Comparison of ENCODE assay signal across 7 mouse cellular contexts in genomic region chr17:26780750-26781571, GRCm38 (mm10). TPM values are rescaled to one million over a fixed set of nuclear protein-coding genes. Genes with fewer than 3 reads are reported as not detected.
DNase-seq lines count a peak whose midpoint lies in the region; ATAC-seq lines count a peak whose summit lies in the region.

Gene Bnip1, plus strand, starts transcription at chr17:26781066.

- ATAC-seq in granulocyte monocyte progenitor cell, adult 5-6 weeks (replicated peaks; ENCODE audit: poor library complexity, severe bottlenecking), result peak; percentile 96
- peak; percentile 83 for ATAC-seq in midbrain, embryonic 13.5 days

- peaks cover 17% of the 10 kb centered on the region for H3K4me1 ChIP-seq in limb, embryonic 10.5 days
- peaks cover 13% of the 10 kb centered on the region for H3K4me1 ChIP-seq in midbrain, embryonic 13.5 days (replicated peaks)

- peak within 1 kb of the TSS; percentile 81 for H3K9ac ChIP-seq in midbrain, embryonic 13.5 days (replicated peaks)

- H3K36me3 ChIP-seq in limb, embryonic 10.5 days, result peaks cover 25% of the 10 kb centered on the region
- peaks cover 28% of the 10 kb centered on the region for H3K36me3 ChIP-seq in midbrain, embryonic 13.5 days

- peak within 1 kb of the TSS; percentile 84 for H3K4me2 ChIP-seq in midbrain, embryonic 13.5 days (replicated peaks)

- H3K4me3 ChIP-seq in limb, embryonic 10.5 days, result peak within 1 kb of the TSS; percentile 60
- H3K4me3 ChIP-seq in midbrain, embryonic 13.5 days (replicated peaks), result peak within 1 kb of the TSS; percentile 82

- DNase-seq in adrenal gland, adult 8-10 months, result peak; percentile 67
- DNase-seq in embryo, embryonic 9.5 days (ENCODE audit: extremely low spot score), result peak; percentile 85
- peak; percentile 72 for DNase-seq in kidney, adult 11 months
- DNase-seq in limb, embryonic 10.5 days (ENCODE audit: low spot score), result peak; percentile 86
- peak; percentile 62 for DNase-seq in spleen, adult 12 weeks (ENCODE audit: low spot score)

- no peaks in the 10 kb centered on the region for H3K9me3 ChIP-seq in limb, embryonic 10.5 days (replicated peaks)
- H3K9me3 ChIP-seq in midbrain, embryonic 13.5 days, result no peaks in the 10 kb centered on the region

- peak within 1 kb of the TSS; percentile 90 for H3K27ac ChIP-seq in limb, embryonic 10.5 days
- H3K27ac ChIP-seq in midbrain, embryonic 13.5 days, result peak within 1 kb of the TSS; percentile 71

- no peaks in the 10 kb centered on the region for H3K27me3 ChIP-seq in limb, embryonic 10.5 days (ENCODE audit: low read depth, poor library complexity, severe bottlenecking)
- H3K27me3 ChIP-seq in midbrain, embryonic 13.5 days, result peaks cover 4% of the 10 kb centered on the region; the same call in 1 of the 2 replicates

- WGBS in limb, embryonic 10.5 days, result under 1% methylated on average over 42 of the region's 42 CpGs
- 1% methylated on average over 42 of the region's 42 CpGs for WGBS in midbrain, embryonic 13.5 days

RNA-seq across cellular contexts. Expression of gene Bnip1, which starts in this region (rescaled TPM):
- total RNA-seq in adrenal gland, adult 8-10 months (2022), result 10 to 100 TPM; 24.8 to 36.2 (median 29.3) TPM
- 23.5 and 51.0 TPM in 2 replicates for total RNA-seq in granulocyte monocyte progenitor cell, adult 5-6 weeks (2014; fragmentation: Nextera tagmentation)
- 39.2 and 46.8 TPM in 2 replicates for total RNA-seq in granulocyte monocyte progenitor cell, adult 5-6 weeks (2017)
- 46.0 and 46.9 TPM in 2 replicates for polyA plus RNA-seq in limb, embryonic 10.5 days (2016; fragmentation: Nextera tagmentation; extraction: Ambion mirVana)
- 56.2 and 60.7 TPM in 2 replicates for polyA plus RNA-seq in midbrain, embryonic 13.5 days (2015; fragmentation: Nextera tagmentation; extraction: Ambion mirVana)

Comparison
In these comparisons a context has a peak if more than half of its experiments do, and no peak if none do; other contexts are left out.
1. Peak in every context shown above with its lines: DNase-seq, ATAC-seq, H3K4me3 ChIP-seq and H3K27ac ChIP-seq.